Mouse (Mus musculus) retina, adult 2 months (tissue): ENCODE results near the gene Rack1.

Source experiments
- DNase-seq: peaks from one replicate; pipeline ENCODE4 v3.0.0-alpha.2; 2012; ENCODE audit warnings: low read depth, low spot score

The Rack1 gene

DNA sequence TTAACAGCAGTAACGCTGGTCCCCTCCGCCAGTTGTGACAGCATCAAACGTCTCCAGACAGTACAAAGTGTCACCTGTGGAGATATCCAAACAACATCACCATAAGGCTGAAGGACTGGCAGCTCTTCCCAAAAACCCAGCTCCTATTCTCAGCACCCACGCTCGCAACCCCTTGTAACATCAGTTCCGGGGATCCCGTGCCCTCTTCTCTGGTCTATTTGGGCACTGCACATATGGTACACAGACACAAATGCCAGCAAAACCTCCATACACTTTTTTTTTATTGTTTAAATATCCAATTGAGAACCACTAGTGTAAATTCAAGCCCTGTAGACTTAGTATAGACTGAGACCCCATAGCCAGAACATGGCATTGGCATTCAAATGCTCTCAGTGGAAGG lies 4.9 kb upstream of the Rack1 start:
- no peak for DNase-seq

DNA sequence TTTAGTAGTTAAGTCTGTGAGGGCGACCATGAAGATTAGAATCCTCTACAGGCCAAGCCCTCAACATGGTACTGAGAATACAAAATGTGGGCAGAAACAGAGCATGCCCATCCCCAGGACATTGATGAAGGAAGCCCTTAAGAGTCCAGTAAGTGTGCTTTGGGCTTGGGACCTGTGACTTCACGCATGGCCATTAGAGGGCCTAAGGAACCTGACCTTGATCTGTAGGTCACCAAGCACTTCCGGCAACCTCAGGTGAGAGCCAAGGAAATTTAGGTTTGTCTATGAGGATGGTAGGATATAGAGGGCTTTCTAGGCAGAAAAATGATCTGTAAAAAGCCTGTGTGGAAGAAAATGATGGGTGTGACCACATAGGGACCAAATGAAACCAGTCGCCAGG lies 3.8 kb upstream of the Rack1 start:
- no peak for DNase-seq

DNA sequence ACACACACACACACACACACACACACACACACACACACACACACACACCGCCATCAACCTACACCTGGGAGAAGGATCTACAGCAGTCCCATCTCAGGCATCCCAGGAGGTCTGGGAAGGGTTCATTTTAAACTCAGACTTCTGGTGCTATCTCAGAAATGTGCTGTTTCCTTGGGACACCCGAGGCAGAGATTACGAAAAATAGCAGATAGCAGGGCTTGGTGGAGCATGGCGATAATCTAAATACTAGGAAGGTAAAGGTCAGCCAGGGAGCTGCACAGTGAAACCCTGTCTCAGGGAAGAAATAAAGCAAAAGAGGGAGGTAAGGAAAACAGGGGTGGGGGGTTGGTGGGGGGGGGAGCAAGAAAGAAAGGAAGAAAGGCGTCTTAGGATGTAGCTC lies 2.8 kb upstream of the Rack1 start:
- DNase-seq = no peak

DNA sequence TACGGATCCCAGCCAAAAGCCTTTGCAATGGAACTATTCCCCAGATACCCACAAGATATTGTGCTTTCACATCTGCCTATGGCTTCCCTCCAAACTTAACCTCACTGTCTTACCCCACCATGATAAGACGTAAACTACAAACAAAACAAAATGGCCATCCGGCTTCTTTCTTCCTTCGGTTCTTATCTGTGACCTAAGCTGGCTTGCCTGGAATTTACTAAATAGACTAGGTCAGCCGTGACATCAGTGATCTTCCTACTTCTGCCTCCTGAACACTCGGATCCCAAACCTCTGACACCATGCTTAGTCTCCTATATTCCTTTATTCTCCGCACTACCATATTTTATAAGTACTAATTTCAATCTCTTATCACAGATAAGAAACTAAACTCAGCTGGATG lies 1.8 kb upstream of the Rack1 start:
- DNase-seq = no peak

DNA sequence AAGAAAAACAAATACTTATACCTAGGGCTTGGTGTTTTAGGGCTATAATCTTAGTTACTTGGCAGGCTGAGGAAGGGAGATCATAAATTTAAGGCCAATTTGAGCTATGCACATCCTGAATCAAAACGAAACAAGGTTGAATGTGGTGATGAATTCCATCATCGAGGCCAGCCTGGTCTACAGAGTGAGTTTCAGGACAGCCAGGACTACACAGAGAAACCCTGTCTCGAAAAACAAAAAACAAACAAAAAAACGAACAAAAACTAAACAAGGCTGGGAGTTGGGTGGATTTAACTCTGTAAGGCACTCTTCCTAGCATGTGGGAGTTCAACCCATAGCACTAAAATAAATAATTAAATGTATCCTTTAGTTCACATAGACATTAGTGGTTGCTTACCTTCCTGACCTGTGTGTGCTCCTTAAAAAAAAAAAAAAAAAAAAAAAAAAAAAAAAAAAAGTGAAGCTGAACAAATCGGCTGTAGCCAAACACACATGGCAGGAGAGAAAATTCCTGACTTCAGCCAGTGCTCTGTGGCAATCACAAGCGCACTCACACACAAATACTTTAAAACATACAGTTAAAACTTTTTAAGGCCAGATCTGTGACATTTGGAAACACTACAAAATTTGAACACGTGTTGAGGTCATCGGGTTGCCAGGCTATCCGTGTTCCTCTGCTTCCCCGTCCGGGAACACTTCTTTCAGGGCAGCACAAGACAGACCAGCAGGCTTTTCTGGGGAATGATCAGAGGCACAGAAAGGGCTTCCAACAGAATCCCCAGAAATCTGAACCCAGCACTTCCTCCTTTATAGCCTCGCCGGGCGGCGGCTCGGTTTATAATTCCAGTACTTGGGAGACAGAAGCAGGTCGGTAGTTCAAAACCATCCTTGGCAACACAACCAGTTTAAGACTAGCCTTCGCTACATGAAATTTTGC lies 880 bp upstream of the Rack1 start:
- DNase-seq = no peak

DNA sequence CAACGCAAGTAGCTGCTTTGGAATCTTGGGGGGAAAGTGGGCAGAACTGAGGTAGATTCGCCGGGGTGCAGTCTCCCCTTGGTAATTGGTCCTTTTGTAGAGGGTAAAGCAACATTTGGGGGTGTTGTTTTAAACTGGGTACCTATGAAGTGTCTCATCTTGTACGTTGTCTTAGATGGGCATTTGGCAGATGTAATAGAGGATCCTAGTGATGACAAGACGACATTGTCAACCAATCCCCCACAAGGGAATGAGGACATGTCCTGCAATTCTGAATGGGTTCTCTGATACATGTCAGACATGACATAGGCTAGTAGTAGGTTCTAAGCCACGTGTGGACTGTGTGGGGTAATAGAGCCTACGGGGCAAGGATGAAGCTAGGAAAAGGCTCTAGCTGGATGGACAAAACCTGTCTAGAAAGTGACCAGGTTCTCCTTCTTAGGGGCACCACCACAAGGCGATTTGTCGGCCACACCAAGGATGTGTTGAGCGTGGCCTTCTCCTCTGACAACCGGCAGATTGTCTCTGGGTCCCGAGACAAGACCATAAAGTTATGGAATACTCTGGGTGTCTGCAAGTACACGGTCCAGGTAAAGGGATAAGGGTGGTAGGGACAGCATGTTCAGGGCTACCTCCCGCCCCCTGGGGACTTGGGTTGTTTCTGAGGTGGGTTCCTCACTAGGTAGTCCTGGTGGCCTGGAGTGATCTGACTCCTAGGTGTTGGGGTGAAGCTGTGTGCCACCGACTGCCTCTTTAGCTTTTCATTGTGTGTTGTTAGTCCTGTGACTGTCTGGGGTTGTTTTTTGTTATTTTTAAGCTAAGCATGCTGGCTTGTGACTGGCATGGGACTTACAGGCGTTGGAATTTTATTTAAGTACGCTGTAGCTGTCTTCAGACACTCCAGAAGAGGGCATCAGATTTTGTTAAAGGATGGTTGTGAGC lies 2.0 kb downstream of the Rack1 start:
- no peak for DNase-seq

DNA sequence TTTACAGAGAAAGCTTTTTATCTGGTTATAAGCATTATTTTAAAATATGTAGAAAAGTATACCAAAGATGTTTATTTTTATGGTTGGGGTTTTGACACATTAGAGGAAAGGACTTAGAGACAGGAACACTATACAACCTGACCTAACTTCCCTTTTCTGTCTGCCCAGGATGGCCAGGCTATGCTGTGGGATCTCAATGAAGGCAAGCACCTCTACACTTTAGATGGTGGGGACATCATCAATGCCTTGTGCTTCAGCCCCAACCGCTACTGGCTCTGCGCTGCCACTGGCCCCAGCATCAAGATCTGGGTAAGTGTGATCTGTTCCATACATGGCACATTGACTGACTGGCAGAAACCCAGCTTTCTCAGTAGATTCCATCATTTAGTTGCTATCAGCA lies 3.9 kb downstream of the Rack1 start:
- no peak for DNase-seq

DNA sequence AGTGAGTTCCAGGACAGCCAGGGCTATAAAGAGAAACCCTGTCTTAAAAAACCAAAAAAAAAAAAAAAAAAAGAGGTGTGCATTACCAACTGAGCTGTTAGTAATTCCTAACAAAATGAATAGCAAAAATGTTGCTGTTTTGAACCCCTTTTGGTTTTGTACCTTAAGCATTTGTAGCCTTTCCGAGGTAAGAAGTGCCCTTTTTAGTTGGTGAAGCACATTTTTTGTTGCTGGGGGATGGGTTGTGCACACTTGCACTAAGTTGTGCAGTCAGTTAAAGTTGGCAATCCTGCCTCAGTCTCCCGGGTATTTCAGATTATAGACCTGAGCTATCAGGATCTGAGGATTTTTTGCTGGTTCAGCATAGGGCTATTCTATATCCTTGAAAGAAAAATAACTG lies 4.8 kb downstream of the Rack1 start:
- no peak for DNase-seq

DNA sequence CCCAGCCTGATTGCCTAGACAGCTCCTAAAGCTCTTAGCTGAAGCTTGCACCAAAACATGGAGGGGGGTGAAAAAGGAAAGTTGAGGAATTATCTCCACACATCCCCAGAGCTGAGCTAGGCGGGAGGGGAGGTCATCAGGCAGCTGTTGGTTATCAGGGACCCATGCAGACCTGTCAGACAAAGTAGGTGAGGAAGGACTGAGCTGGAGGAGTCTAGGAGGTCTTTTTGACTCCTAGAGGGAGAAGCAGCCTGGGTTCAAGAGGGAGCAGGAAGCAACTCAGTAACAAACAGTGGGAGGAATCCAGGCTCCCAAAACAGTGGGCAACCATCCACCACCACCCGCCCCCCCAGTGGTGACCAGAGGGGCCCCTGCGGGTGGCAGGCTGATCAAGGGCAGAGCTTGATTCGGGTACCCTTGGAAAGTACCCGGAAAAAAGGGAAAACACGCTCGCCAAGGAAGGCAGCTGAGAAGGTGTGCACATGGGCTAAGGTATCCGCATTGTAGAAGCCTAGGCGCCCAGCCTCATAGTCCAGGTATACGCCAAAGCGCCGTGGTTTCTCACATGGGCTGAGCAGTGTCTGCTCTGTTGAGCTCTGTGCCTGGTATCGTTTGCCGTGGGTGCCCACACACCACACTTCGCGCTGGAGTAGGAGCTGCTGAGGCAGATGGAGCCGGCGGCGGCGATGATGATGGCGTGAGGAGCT lies 6.9 kb downstream of the Rack1 start:
- DNase-seq = no peak

DNA sequence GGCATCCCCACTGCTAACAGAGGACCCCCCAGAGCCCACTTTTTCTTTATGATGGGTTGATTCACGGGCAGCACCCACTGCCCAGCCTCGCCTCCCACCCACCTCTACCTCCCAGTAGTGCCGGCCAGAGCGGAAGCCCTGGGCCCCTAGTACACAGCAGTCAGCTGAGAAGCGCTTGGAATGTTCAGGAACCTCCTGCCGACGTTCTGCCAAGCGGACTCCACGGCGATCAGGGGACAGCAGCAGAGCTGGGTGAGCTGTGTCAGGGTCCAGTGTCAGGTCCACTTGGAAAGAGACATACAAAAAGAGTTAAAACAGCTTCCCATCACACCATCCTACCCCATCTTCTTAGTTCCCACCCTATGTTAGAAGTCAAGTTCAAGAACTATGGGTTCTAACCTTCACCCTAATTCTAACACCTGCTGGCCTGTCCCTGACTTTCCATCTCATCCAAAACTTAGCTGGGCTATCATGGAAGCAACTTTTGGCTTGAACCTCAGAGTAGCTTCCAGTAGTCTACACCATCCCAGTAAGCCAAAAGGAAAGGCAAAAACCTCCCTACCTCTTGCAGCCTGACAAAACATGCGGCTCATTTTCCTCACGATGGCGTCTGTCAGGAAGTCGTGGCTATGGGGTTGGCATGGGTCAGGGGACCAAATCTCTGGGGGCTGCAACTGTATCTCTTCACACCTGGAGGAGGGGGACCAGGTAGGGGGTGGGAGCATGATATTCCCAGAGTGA lies 7.6 kb downstream of the Rack1 start:
- DNase-seq = no peak

DNA sequence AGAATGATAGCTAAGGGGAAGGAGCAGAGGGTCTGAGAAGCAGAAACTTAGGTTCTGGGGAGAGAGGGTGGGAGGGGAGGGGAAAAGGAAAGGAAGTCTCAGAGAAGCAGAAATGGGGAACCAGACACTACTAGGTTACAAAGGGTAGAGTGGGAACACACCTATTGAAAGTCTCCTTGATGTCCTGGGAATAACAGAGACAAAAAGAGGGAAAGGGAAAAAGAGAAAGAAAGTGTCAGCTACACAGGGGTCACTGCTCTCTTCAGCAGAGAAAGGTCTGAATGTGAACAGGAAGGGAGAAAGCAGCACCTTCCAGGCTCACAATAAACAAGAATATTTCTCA lies 8.1 kb downstream of the Rack1 start:
- no peak for DNase-seq

DNA sequence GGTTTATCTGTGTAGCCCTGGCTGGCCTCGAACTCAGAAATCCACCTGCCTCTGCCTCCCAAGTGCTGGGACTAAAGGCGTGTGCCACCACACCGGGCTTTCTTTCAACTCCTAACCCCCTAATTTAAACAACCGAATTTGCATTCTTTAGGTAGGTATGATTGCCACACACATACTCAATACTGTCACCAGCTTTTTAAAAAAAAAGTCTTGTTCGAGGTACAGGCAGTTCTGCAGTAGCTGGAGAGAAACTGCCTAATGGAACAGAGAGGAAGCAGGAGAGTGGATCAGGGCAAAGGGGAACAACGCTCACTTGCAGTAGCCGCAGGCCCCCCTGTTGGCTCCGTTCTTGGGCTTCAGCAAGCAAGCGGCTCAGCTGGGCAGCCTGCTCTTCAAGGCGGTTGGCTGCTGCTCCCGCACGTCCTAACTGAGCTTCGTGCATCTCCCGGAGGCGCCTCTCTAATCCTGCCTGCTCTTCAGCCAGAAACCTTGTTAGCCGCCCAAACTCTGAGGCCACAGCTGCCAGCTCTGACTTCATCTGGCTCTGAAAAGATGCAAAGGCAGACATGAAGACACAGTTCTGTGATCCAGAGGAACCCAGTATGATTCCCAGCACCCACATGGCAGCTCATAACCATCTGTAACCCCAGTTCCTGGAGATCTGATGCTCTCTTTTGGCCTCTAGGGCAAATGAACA lies 8.8 kb downstream of the Rack1 start:
- DNase-seq = no peak

DNA sequence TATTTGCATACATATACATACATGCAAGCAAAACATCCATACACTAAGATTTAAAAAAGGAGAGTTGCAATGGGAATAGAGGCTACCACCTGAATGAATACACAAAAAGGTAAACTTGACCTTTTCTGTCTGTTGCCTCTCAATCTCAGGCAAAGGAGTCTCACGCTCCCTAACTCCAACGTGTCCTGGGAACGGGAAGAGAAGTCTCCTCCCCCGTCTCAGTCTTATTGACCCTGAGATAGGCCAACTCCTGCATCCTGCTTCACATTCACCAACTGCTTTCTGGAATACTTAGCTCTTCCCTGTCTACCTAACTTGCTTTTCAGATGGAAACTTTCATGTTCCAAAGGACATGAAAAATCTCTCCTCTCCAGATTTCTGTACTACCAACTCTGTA lies 9.3 kb downstream of the Rack1 start:
- DNase-seq = no peak

DNA sequence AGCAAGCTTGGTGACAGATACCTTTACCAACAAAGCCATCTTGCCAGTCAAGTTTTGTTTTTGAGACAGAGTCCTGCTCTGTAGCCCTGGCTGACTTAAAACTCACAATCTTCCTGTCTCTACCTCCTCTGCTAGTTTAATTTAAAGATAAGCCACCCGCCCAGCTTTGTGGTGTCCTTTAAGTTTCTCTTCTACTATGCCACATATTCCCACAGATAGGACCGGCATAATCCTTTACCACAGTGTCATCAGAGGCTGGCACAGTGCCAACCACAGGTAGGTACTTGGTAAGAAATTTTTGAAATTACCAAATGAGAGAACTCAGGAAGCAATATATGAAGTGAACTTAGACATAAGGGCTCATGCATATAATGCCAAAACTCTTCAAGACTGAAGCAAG lies 10.0 kb downstream of the Rack1 start:
- DNase-seq = no peak

DNA sequence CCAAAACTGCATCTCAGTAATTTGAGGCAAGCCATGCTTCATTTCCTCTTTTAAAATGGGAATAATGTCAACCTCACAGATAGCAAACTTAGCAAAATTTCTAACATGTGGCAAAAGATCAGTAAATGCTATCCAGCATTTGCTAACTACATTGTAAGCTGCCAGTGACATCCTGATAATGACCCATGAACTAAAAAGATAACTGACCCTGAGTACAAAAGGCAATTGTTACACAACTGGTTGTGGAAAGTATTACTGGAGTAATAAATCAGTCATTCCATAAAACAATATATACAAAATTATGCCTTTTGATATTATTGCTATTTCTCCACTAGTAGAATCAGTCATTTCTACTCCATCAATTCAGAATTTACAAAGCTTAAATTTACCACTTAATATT lies 13.7 kb downstream of the Rack1 start:
- no peak for DNase-seq

DNA sequence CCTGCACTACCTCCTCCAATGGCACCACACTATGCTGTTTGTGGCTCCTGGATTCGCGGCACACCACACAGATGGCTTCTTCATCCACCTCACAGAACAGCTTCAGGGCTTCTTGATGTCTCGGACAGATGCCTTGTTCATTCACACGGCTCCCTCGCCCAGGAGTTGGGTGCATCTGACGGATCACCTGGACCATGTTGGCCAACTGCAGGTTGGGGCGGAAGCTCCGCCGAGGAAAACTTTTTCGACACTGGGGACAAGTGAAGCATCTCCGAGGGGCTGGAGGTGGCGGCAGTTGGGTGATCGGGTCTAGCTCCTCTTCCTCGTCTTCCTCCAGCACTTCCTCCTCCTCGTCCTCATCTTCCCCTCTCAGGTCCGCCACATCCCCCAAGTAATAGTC lies 15.7 kb downstream of the Rack1 start:
- DNase-seq = no peak

DNA sequence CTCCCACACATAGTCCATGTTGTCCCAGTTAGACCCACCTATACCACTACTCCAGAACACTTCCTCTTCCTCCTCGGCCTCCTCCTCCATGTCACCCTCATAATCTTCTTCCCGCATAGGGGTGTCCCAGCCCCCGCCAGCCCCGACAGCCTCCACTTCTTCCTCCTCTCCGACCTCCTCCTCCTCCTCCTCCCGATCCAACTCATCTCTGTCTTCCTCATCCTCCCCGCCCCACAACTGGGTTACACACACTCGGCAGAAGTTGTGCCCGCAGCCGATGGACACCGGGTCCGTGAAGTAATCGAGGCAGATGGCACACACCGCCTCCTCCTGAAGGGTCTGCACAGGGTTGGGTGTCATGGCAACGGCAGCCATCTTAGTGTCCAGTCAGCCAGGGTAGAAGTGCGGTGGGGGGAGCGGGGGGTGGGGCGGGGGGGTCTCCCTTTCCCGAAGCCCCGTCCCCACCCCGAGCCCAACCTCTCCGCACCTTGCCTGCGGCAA lies 16.2 kb downstream of the Rack1 start:
- no peak for DNase-seq

DNA sequence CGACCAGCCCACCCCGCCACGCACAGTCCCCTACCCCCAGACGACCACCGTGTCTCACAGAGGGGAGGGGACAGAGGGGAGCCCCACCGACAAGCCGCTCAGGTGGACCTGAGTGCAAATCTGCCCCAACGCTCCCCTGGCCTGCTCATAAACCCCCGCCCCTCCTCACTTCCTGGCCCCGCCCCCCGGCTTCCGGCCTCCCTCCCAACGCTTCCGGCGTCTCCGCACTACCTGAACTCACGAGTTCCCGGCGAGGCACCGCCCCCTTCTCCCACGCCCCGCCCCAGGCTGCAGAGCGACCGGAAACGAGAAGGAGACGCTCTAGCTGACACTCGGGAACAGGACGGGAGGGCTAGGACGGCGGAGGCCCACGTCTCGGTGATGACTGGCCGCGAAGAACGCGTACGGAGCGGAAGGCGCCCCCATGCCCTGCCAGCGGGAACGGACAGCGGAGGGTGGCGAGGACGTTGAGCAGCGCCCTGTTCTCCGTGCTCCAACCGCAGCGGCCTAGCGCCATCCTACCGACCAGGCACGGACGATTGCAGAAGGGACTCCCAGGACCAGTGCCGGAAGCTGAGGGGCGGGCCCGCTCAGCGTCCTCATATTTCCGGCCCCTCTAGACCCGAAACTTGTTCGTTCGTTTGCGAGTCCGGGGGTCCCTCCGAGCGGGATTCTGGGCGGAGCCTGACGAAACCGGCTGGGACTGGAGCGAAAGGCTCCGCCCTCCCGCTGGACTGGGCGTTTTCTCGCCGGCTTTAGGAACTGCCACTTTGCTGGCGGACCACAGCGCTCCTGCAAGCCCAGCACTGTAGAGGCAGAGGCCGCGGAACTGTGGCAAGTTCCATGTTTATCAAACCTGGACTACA lies 16.9 kb downstream of the Rack1 start, which contains the start of gene Trim41:
TSS of gene Trim41 (minus strand) at position 554 of the 866 bp plus-strand sequence.
- peak; percentile 99 for DNase-seq

DNA sequence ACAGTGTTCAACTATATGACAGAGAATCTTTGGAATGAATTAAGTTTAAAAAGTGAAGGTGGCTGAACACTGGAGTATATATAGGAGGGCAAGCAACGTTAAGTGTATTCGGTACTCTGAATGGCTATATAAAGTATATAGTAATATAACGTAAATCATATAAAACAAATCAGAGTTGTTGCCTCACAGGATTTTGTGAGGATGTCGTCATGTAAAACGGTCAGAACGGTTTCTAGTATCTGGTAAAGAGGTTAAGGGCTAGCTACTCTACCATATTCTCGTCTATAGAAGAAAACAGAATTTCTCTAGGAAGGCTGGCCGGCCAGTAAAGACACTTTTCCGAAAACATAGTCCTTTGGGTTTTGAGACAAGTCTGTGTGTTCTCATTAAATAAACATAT lies 17.7 kb downstream of the Rack1 start:
- DNase-seq = no peak

DNA sequence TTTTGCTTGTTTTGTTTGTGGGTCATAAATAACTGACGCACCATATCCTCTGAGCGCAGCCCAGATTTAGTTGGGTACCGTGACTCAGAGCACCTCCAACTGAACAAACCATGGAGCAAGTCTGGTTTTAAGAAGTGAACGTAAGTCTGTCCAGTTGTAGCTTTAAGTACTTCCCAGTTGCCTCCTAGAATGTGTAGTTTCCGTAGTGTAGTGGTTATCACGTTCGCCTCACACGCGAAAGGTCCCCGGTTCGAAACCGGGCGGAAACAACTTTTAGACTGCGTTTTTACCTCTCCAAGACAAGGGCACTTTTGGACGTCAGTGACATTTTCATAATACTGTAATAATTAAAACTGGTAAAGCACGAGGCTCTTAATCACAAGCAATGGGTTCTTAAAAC lies 18.2 kb downstream of the Rack1 start:
- peak; percentile 83 for DNase-seq
